Mouse (Mus musculus): ENCODE measurements around the gene Fam172a. TPM values are rescaled to one million over a fixed set of nuclear protein-coding genes. Genes with fewer than 3 reads are reported as not detected.

Gene Fam172a
- polyA plus RNA-seq, 1 experiment from 2014 or later = 20.3 TPM

DNA sequence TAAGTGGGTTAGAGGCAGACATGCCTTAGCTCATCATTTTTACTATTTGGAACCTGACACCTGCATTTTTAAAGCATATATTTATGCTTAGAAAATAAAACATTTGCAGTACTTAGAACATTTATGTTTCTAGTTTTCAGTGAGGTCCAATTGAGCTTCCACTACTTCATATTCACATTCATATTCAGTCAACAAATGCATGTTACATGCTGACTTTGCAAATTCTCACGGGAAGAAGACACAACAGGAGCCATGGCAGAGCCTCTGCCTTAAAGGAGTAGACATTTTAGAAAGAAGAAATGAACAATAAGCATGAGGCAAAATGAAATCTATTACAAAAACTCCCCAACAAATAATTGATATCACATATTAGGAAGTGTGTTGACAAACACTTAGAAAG is 416.9 kb downstream of the Fam172a start:
- Histone ChIP-seq H3K27me3 (replicated peaks; ENCODE audit: control insufficient read depth, insufficient read depth, low read length) (no peaks in the 10 kb centered on the region), H3K4me2 (ENCODE audit: low read depth, low read length) (no peak overlapping the region), H3K4me1 (ENCODE audit: control insufficient read depth, insufficient read depth, low read length) (no peaks in the 10 kb centered on the region), H3K9me3 (ENCODE audit: control insufficient read depth, low read length) (no peaks in the 10 kb centered on the region), H3K36me3 (ENCODE audit: control insufficient read depth, insufficient read depth, low read length) (no peaks in the 10 kb centered on the region), H3K9ac (ENCODE audit: low read depth, low read length) (no peak overlapping the region), H3K4me3 (ENCODE audit: low read length) (no peak overlapping the region), H3K27ac (ENCODE audit: low read length) (no peak overlapping the region)
- ATAC-seq = no peak
- 78% methylated on average over 1 of the region's 1 CpGs for WGBS

- H3K27me3 ChIP-seq (replicated peaks; ENCODE audit: control insufficient read depth, insufficient read depth, low read length) = no peaks in the 10 kb centered on the region
- H3K4me3 ChIP-seq (ENCODE audit: low read length) = no peak overlapping the region
- H3K36me3 ChIP-seq (ENCODE audit: control insufficient read depth, insufficient read depth, low read length) = no peaks in the 10 kb centered on the region
- H3K27ac ChIP-seq (ENCODE audit: low read length) = no peak overlapping the region
- no peaks in the 10 kb centered on the region for H3K4me1 ChIP-seq (ENCODE audit: control insufficient read depth, insufficient read depth, low read length)
- ATAC-seq = no peak
- no peak overlapping the region for H3K9ac ChIP-seq (ENCODE audit: low read depth, low read length)
- H3K4me2 ChIP-seq (ENCODE audit: low read depth, low read length) = no peak overlapping the region
- H3K9me3 ChIP-seq (ENCODE audit: control insufficient read depth, low read length) = no peaks in the 10 kb centered on the region
- 95% methylated on average over 7 of the region's 7 CpGs for WGBS
Measured at GRCm38 (mm10) chr13:78121991-78122390, 420.2 kb downstream of the Fam172a start.

DNA sequence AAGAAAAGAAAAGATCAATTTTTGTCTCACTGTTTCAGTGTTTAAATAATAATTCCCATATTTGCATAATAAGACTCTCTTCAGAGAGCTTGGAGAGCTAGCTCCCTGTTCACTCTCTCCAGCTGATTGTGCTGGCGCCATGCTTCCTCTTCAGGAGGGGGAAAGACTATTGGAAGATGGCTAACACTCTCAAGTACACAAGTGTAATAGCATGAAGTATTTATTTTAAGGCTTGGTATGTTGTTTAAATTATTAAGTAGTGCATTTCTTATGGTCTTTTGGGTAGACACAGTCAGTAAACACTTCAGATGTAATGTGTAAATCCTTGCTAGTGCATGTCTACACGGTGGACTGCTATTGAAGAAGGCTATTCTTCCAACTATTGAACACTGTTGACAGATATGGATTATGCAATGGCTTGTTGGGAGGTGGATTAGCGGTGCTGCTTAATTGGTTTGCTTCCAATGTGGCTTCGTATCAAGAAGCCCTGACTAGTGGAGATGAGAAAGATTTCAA is 422.1 kb downstream of the Fam172a start:
- ATAC-seq = no peak
- H3K4me1 ChIP-seq (ENCODE audit: control insufficient read depth, insufficient read depth, low read length) = no peaks in the 10 kb centered on the region
- no peaks in the 10 kb centered on the region for H3K36me3 ChIP-seq (ENCODE audit: control insufficient read depth, insufficient read depth, low read length)
- no peaks in the 10 kb centered on the region for H3K27me3 ChIP-seq (replicated peaks; ENCODE audit: control insufficient read depth, insufficient read depth, low read length)
- no peak overlapping the region for H3K9ac ChIP-seq (ENCODE audit: low read depth, low read length)
- H3K4me2 ChIP-seq (ENCODE audit: low read depth, low read length) = no peak overlapping the region
- no peaks in the 10 kb centered on the region for H3K9me3 ChIP-seq (ENCODE audit: control insufficient read depth, low read length)
- 81% methylated on average over 4 of the region's 4 CpGs for WGBS
- H3K27ac ChIP-seq (ENCODE audit: low read length) = no peak overlapping the region
- H3K4me3 ChIP-seq (ENCODE audit: low read length) = no peak overlapping the region

DNA sequence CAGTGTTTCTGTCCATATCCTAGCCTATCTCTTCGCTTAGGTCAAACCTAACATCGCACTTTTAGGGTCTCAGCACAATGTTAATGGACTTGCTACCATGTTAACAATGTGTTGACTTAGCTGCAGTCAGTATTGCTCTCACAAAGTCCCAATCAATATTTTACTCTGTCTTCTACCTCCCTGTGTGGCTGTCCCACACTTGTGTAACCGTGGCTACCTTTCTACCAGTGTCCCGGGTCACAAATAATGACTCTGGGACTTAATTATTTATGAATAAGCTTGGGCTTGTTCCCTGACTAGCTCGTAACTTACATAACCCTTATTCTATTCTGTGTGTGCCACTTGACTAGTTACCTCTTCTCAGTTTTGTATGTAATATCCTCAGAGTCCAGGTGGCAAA is 455.6 kb downstream of the Fam172a start:
- Histone ChIP-seq H3K27me3 (replicated peaks; ENCODE audit: control insufficient read depth, insufficient read depth, low read length) (no peaks in the 10 kb centered on the region; the same call in 1 of the 2 replicates), H3K9ac (ENCODE audit: low read depth, low read length) (no peak overlapping the region), H3K9me3 (ENCODE audit: control insufficient read depth, low read length) (no peaks in the 10 kb centered on the region), H3K4me2 (ENCODE audit: low read depth, low read length) (no peak overlapping the region), H3K27ac (ENCODE audit: low read length) (no peak overlapping the region), H3K4me1 (ENCODE audit: control insufficient read depth, insufficient read depth, low read length) (no peaks in the 10 kb centered on the region), H3K4me3 (ENCODE audit: low read length) (no peak overlapping the region), H3K36me3 (ENCODE audit: control insufficient read depth, insufficient read depth, low read length) (no peaks in the 10 kb centered on the region)
- ATAC-seq = no peak
- 79% methylated on average over 5 of the region's 5 CpGs for WGBS

GRCm38 (mm10) chr13:78162149-78162548 is 460.3 kb downstream of the Fam172a start:
- peaks cover 4% of the 10 kb centered on the region; the same call in 1 of the 2 replicates for H3K27me3 ChIP-seq (replicated peaks; ENCODE audit: control insufficient read depth, insufficient read depth, low read length)
- H3K4me1 ChIP-seq (ENCODE audit: control insufficient read depth, insufficient read depth, low read length) = 0 out of 2 replicates have a peak, but pooled peaks cover 3% of the 10 kb centered on the region
- H3K27ac ChIP-seq (ENCODE audit: low read length) = no peak overlapping the region
- no peak overlapping the region for H3K9ac ChIP-seq (ENCODE audit: low read depth, low read length)
- ATAC-seq = no peak
- 43% methylated on average over 2 of the region's 2 CpGs for WGBS
- H3K4me2 ChIP-seq (ENCODE audit: low read depth, low read length) = no peak overlapping the region
- H3K36me3 ChIP-seq (ENCODE audit: control insufficient read depth, insufficient read depth, low read length) = no peaks in the 10 kb centered on the region
- no peak overlapping the region for H3K4me3 ChIP-seq (ENCODE audit: low read length)
- no peaks in the 10 kb centered on the region for H3K9me3 ChIP-seq (ENCODE audit: control insufficient read depth, low read length)

- peak overlapping the region; percentile 70 for H3K9ac ChIP-seq (ENCODE audit: low read depth, low read length)
- 0 out of 2 replicates have a peak, but pooled peaks cover 3% of the 10 kb centered on the region for H3K4me1 ChIP-seq (ENCODE audit: control insufficient read depth, insufficient read depth, low read length)
- peak; percentile 98 for ATAC-seq
- no peak overlapping the region for H3K27ac ChIP-seq (ENCODE audit: low read length)
- H3K9me3 ChIP-seq (ENCODE audit: control insufficient read depth, low read length) = no peaks in the 10 kb centered on the region
- peak overlapping the region; percentile 66 for H3K4me3 ChIP-seq (ENCODE audit: low read length)
- H3K36me3 ChIP-seq (ENCODE audit: control insufficient read depth, insufficient read depth, low read length) = no peaks in the 10 kb centered on the region
- peaks cover 4% of the 10 kb centered on the region; the same call in 1 of the 2 replicates for H3K27me3 ChIP-seq (replicated peaks; ENCODE audit: control insufficient read depth, insufficient read depth, low read length)
- H3K4me2 ChIP-seq (ENCODE audit: low read depth, low read length) = peak overlapping the region; percentile 98
- under 1% methylated on average over 86 of the region's 86 CpGs for WGBS
Measured at GRCm38 (mm10) chr13:78163087-78163958, 461.5 kb downstream of the Fam172a start.

DNA sequence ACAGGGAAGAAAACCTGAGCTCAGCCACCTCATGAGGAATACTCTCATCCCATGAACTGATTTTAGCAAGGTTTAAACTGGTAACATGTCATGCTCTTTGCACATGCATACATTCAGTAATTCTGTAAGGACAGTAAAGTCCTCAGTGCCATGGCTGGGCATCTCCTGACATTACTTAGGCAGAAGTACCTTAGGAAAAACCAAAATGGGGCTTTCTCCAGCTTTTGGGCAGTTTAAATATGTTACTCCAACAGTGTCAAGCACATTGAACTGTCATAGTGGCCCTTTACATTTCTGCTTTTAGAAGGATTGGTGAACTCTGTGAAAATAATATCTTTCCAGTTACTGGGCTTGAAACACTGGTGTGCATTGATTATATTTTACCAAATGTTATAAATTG is 463.1 kb downstream of the Fam172a start:
- ATAC-seq = no peak
- Histone ChIP-seq H3K36me3 (ENCODE audit: control insufficient read depth, insufficient read depth, low read length) (no peaks in the 10 kb centered on the region), H3K4me1 (ENCODE audit: control insufficient read depth, insufficient read depth, low read length) (0 out of 2 replicates have a peak, but pooled peaks cover 3% of the 10 kb centered on the region), H3K4me3 (ENCODE audit: low read length) (no peak overlapping the region), H3K4me2 (ENCODE audit: low read depth, low read length) (no peak overlapping the region), H3K27me3 (replicated peaks; ENCODE audit: control insufficient read depth, insufficient read depth, low read length) (peaks cover 9% of the 10 kb centered on the region), H3K9ac (ENCODE audit: low read depth, low read length) (no peak overlapping the region), H3K27ac (ENCODE audit: low read length) (no peak overlapping the region), H3K9me3 (ENCODE audit: control insufficient read depth, low read length) (no peaks in the 10 kb centered on the region)

GRCm38 (mm10) chr13:78168166-78168565 is 466.3 kb downstream of the Fam172a start:
- 54% methylated on average over 4 of the region's 4 CpGs for WGBS
- H3K27me3 ChIP-seq (replicated peaks; ENCODE audit: control insufficient read depth, insufficient read depth, low read length) = peaks cover 31% of the 10 kb centered on the region

GRCm38 (mm10) chr13:78171320-78171719 is 469.5 kb downstream of the Fam172a start:
- Histone ChIP-seq H3K4me3 (ENCODE audit: low read length) (no peak overlapping the region), H3K27ac (ENCODE audit: low read length) (no peak overlapping the region), H3K4me2 (ENCODE audit: low read depth, low read length) (no peak overlapping the region), H3K9me3 (ENCODE audit: control insufficient read depth, low read length) (no peaks in the 10 kb centered on the region), H3K9ac (ENCODE audit: low read depth, low read length) (no peak overlapping the region), H3K27me3 (replicated peaks; ENCODE audit: control insufficient read depth, insufficient read depth, low read length) (peaks cover 38% of the 10 kb centered on the region), H3K36me3 (ENCODE audit: control insufficient read depth, insufficient read depth, low read length) (no peaks in the 10 kb centered on the region), H3K4me1 (ENCODE audit: control insufficient read depth, insufficient read depth, low read length) (no peaks in the 10 kb centered on the region)
- WGBS = 2% methylated on average over 15 of the region's 15 CpGs
- ATAC-seq = no peak

More at GRCm38 (mm10) chr13:78168166-78168565, 466.3 kb downstream of the Fam172a start:
- Histone ChIP-seq H3K27ac (ENCODE audit: low read length) (no peak overlapping the region), H3K4me1 (ENCODE audit: control insufficient read depth, insufficient read depth, low read length) (0 out of 2 replicates have a peak, but pooled peaks cover 3% of the 10 kb centered on the region), H3K4me2 (ENCODE audit: low read depth, low read length) (no peak overlapping the region), H3K9ac (ENCODE audit: low read depth, low read length) (no peak overlapping the region), H3K36me3 (ENCODE audit: control insufficient read depth, insufficient read depth, low read length) (no peaks in the 10 kb centered on the region), H3K9me3 (ENCODE audit: control insufficient read depth, low read length) (no peaks in the 10 kb centered on the region), H3K4me3 (ENCODE audit: low read length) (no peak overlapping the region)
- ATAC-seq = no peak
